Mouse (Mus musculus) limb, embryonic 13.5 days (tissue): ENCODE data around the gene Pcgf2. TPM values are rescaled to one million over a fixed set of nuclear protein-coding genes. Genes with fewer than 3 reads are reported as not detected.

Experiments used
- ATAC-seq: fragments of 200-750 bp; cut with Nextera tagmentation; 2 replicates; pipeline ENCODE4 v1.8.0; 2017; ENCODE audit warnings: low read depth, moderate number of reproducible peaks, moderate TSS enrichment; ENCODE audit not compliant: low FRiP score
- H3K27ac ChIP-seq: fragments of 300-500 bp; sonication (generic); 2 replicates; pipeline ENCODE4 v1.5.1; 2015; ENCODE audit warnings: inconsistent platforms, mild to moderate bottlenecking, moderate library complexity
- H3K27me3 ChIP-seq: fragments of 300-500 bp; sonication (generic); 2 replicates; pipeline ENCODE4 v1.6.1; 2015; ENCODE audit warnings: mild to moderate bottlenecking, inconsistent platforms
- H3K36me3 ChIP-seq: fragments of 300-500 bp; sonication (generic); 2 replicates; pipeline ENCODE4 v1.6.1; 2015; ENCODE audit warnings: inconsistent platforms, mild to moderate bottlenecking, moderate library complexity
- H3K4me1 ChIP-seq: fragments of 300-500 bp; sonication (generic); 2 replicates; pipeline ENCODE4 v1.6.1; 2015; ENCODE audit warnings: inconsistent platforms
- H3K4me2 ChIP-seq: fragments of 300-500 bp; sonication (generic); replicated peaks from 2 replicates; pipeline ENCODE4 v1.6.1; 2015; ENCODE audit warnings: inconsistent platforms, mild to moderate bottlenecking, moderate library complexity
- H3K4me3 ChIP-seq: fragments of 300-500 bp; sonication (generic); 2 replicates; pipeline ENCODE4 v1.5.1; 2015; ENCODE audit warnings: moderate library complexity, mild to moderate bottlenecking, inconsistent platforms
- H3K9ac ChIP-seq: fragments of 300-500 bp; sonication (generic); 2 replicates; pipeline ENCODE4 v1.6.1; 2015; ENCODE audit warnings: mild to moderate bottlenecking, inconsistent platforms
- H3K9me3 ChIP-seq: fragments of 300-500 bp; sonication (generic); 2 replicates; pipeline ENCODE4 v1.6.1; 2016; ENCODE audit warnings: inconsistent platforms
- WGBS: fragments of 180-500 bp; shearing (Covaris S2); methylation state at CpG from one replicate; pipeline ENCODE4 v1.1.7; 2015; 5-methylcytosine and 5-hydroxymethylcytosine counted together
- polyA plus RNA-seq: library from polyadenylated mRNA; unstranded; fragments of >200 nt; fragmentation: Nextera tagmentation; extraction: Ambion mirVana; gene quantifications from 2 replicates; pipeline ENCODE4 v1.2.1, GENCODE M21; 2015

The Pcgf2 gene
- polyA plus RNA-seq, 1 experiment from 2014 or later = 21.3 TPM

GRCm38 (mm10) chr11:97687061-97687460, 13.2 kb downstream of the Pcgf2 start:
- H3K27me3 ChIP-seq = no peaks in the 10 kb centered on the region
- peaks cover 49% of the 10 kb centered on the region for H3K36me3 ChIP-seq
- ATAC-seq = no peak
- WGBS = 80% methylated on average over 3 of the region's 3 CpGs
- no peak overlapping the region for H3K27ac ChIP-seq
- H3K4me2 ChIP-seq = 0 out of 2 replicates have a peak overlapping the region, but pooled peaks have one; percentile 84
- peaks cover 26% of the 10 kb centered on the region for H3K4me1 ChIP-seq
- no peaks in the 10 kb centered on the region for H3K9me3 ChIP-seq
- peak overlapping the region; percentile 13; the same call in 1 of the 2 replicates for H3K9ac ChIP-seq
- H3K4me3 ChIP-seq = no peak overlapping the region

GRCm38 (mm10) chr11:97686322-97686908, 13.9 kb downstream of the Pcgf2 start:
- peaks cover 49% of the 10 kb centered on the region for H3K36me3 ChIP-seq
- no peak for ATAC-seq
- peak overlapping the region; percentile 44 for H3K4me3 ChIP-seq
- H3K27ac ChIP-seq = no peak overlapping the region
- no peaks in the 10 kb centered on the region for H3K27me3 ChIP-seq
- H3K9me3 ChIP-seq = no peaks in the 10 kb centered on the region
- H3K4me2 ChIP-seq = peak overlapping the region; percentile 84
- 65% methylated on average over 11 of the region's 11 CpGs for WGBS
- peaks cover 26% of the 10 kb centered on the region for H3K4me1 ChIP-seq
- peak overlapping the region; percentile 13; the same call in 1 of the 2 replicates for H3K9ac ChIP-seq

GRCm38 (mm10) chr11:97685613-97686321, 14.5 kb downstream of the Pcgf2 start, which contains the start of gene Cisd3:
Gene Cisd3 (plus strand): TSS chr11:97685826.
- Histone ChIP-seq H3K27ac (no peak within 1 kb of the TSS), H3K36me3 (peaks cover 47% of the 10 kb centered on the region), H3K4me1 (peaks cover 26% of the 10 kb centered on the region), H3K4me3 (peak within 1 kb of the TSS; percentile 44), H3K27me3 (no peaks in the 10 kb centered on the region), H3K9ac (peak within 1 kb of the TSS; percentile 62), H3K9me3 (no peaks in the 10 kb centered on the region), H3K4me2 (peak within 1 kb of the TSS; percentile 84)
- ATAC-seq = peak; percentile 60
- WGBS = 1% methylated on average over 42 of the region's 43 CpGs

GRCm38 (mm10) chr11:97684766-97685165, 15.5 kb downstream of the Pcgf2 start:
- Histone ChIP-seq H3K4me1 (peaks cover 26% of the 10 kb centered on the region), H3K9ac (no peak overlapping the region), H3K27ac (no peak overlapping the region), H3K4me2 (peak overlapping the region; percentile 84; the same call in 1 of the 2 replicates), H3K27me3 (no peaks in the 10 kb centered on the region), H3K4me3 (no peak overlapping the region), H3K36me3 (peaks cover 48% of the 10 kb centered on the region), H3K9me3 (no peaks in the 10 kb centered on the region)
- 34% methylated on average over 7 of the region's 7 CpGs for WGBS
- no peak for ATAC-seq

- H3K4me2 ChIP-seq = no peak overlapping the region
- H3K9me3 ChIP-seq = no peaks in the 10 kb centered on the region
- H3K4me1 ChIP-seq = peaks cover 26% of the 10 kb centered on the region
- no peaks in the 10 kb centered on the region for H3K27me3 ChIP-seq
- H3K36me3 ChIP-seq = peaks cover 51% of the 10 kb centered on the region
- H3K9ac ChIP-seq = no peak overlapping the region
- WGBS = 87% methylated on average over 6 of the region's 6 CpGs
- H3K4me3 ChIP-seq = no peak overlapping the region
- H3K27ac ChIP-seq = no peak overlapping the region
- no peak for ATAC-seq
These were observed 16.1 kb downstream of the Pcgf2 start for GRCm38 (mm10) chr11:97684063-97684680.

- Histone ChIP-seq H3K9me3 (no peaks in the 10 kb centered on the region), H3K27ac (no peak overlapping the region)
- 77% methylated on average over 6 of the region's 6 CpGs for WGBS
These were observed 17.7 kb downstream of the Pcgf2 start for GRCm38 (mm10) chr11:97682504-97683055.

GRCm38 (mm10) chr11:97680430-97680829, 19.9 kb downstream of the Pcgf2 start:
- WGBS = 85% methylated on average over 12 of the region's 12 CpGs
- Histone ChIP-seq H3K9ac (no peak overlapping the region), H3K27me3 (no peaks in the 10 kb centered on the region), H3K36me3 (peaks cover 77% of the 10 kb centered on the region), H3K4me3 (no peak overlapping the region), H3K9me3 (no peaks in the 10 kb centered on the region), H3K27ac (no peak overlapping the region), H3K4me1 (peaks cover 9% of the 10 kb centered on the region), H3K4me2 (no peak overlapping the region)
- no peak for ATAC-seq

More at GRCm38 (mm10) chr11:97682504-97683055, 17.7 kb downstream of the Pcgf2 start:
- H3K27me3 ChIP-seq = no peaks in the 10 kb centered on the region
- H3K4me3 ChIP-seq = no peak overlapping the region
- ATAC-seq = no peak
- H3K9ac ChIP-seq = peak overlapping the region; percentile 40; the same call in 1 of the 2 replicates
- H3K4me1 ChIP-seq = peaks cover 26% of the 10 kb centered on the region
- H3K4me2 ChIP-seq = no peak overlapping the region
- peaks cover 56% of the 10 kb centered on the region for H3K36me3 ChIP-seq

- Histone ChIP-seq H3K4me1 (no peaks in the 10 kb centered on the region), H3K36me3 (peaks cover 97% of the 10 kb centered on the region), H3K4me3 (no peak overlapping the region), H3K27ac (no peak overlapping the region), H3K4me2 (no peak overlapping the region), H3K9me3 (no peaks in the 10 kb centered on the region), H3K9ac (no peak overlapping the region), H3K27me3 (no peaks in the 10 kb centered on the region)
- ATAC-seq = no peak
- WGBS = 90% methylated on average over 15 of the region's 15 CpGs
These were observed 22.0 kb downstream of the Pcgf2 start for GRCm38 (mm10) chr11:97678301-97678700.

GRCm38 (mm10) chr11:97677842-97678241, 22.5 kb downstream of the Pcgf2 start:
- WGBS = 67% methylated on average over 8 of the region's 8 CpGs
- ATAC-seq = no peak

GRCm38 (mm10) chr11:97677381-97677780, 22.9 kb downstream of the Pcgf2 start:
- H3K9me3 ChIP-seq = no peaks in the 10 kb centered on the region
- no peak for ATAC-seq
- H3K27me3 ChIP-seq = no peaks in the 10 kb centered on the region
- H3K27ac ChIP-seq = no peak overlapping the region
- H3K4me3 ChIP-seq = no peak overlapping the region
- H3K36me3 ChIP-seq = peaks cover 98% of the 10 kb centered on the region
- WGBS = 55% methylated on average over 15 of the region's 15 CpGs
- H3K4me2 ChIP-seq = no peak overlapping the region
- no peak overlapping the region for H3K9ac ChIP-seq
- H3K4me1 ChIP-seq = no peaks in the 10 kb centered on the region

More at GRCm38 (mm10) chr11:97677842-97678241, 22.5 kb downstream of the Pcgf2 start:
- Histone ChIP-seq H3K36me3 (peaks cover 98% of the 10 kb centered on the region), H3K4me3 (no peak overlapping the region), H3K27ac (no peak overlapping the region), H3K4me2 (no peak overlapping the region), H3K27me3 (no peaks in the 10 kb centered on the region), H3K9ac (no peak overlapping the region), H3K9me3 (no peaks in the 10 kb centered on the region), H3K4me1 (no peaks in the 10 kb centered on the region)

GRCm38 (mm10) chr11:97676050-97676754, 24.1 kb downstream of the Pcgf2 start:
- Histone ChIP-seq H3K36me3 (peaks cover 98% of the 10 kb centered on the region), H3K9ac (no peak overlapping the region), H3K4me3 (no peak overlapping the region), H3K9me3 (no peaks in the 10 kb centered on the region), H3K27me3 (no peaks in the 10 kb centered on the region), H3K4me2 (no peak overlapping the region), H3K27ac (no peak overlapping the region), H3K4me1 (no peaks in the 10 kb centered on the region)
- ATAC-seq = no peak
- 81% methylated on average over 14 of the region's 15 CpGs for WGBS
